Mouse (Mus musculus): ENCODE measurements around the gene Phc2. TPM values are rescaled to one million over a fixed set of nuclear protein-coding genes. Genes with fewer than 3 reads are reported as not detected.

The Phc2 gene
- total RNA-seq, 1 experiment = 29.8 TPM

GRCm38 (mm10) chr4:128737825-128738610 is 83.5 kb downstream of the Phc2 start:
- no peaks in the 10 kb centered on the region for H3K36me3 ChIP-seq (ENCODE audit: control insufficient read depth, insufficient read depth, low read length, poor library complexity, severe bottlenecking)
- H3K4me1 ChIP-seq (ENCODE audit: control insufficient read depth in 2 of 2, insufficient read depth in 2 of 2, low read length in 2 of 2, poor library complexity in 1 of 2) = peaks cover 5 to 24% of the 10 kb centered on the region in 2 experiments
- TF ChIP-seq MAFK (IDR thresholded peaks at IDR 0.05; ENCODE audit: insufficient read depth, low read depth, low read length) (no peak), ZNF384 (IDR thresholded peaks at IDR 0.05; ENCODE audit: low read depth, low read length) (no peak), CHD2 (IDR thresholded peaks at IDR 0.05; ENCODE audit: low read depth, low read length) (no peak), HCFC1 (IDR thresholded peaks at IDR 0.05; ENCODE audit: borderline replicate concordance, insufficient read depth, low read length) (no peak), ZC3H11A (IDR thresholded peaks at IDR 0.05; ENCODE audit: borderline replicate concordance, low read depth, low read length) (no peak)
- no peak overlapping the region; the same call in 1 of the 2 replicates for H3K9ac ChIP-seq (ENCODE audit: insufficient read depth, low read depth, low read length, poor library complexity, severe bottlenecking)
- in situ Hi-C loops (cut with MboI; ENCODE audit: low sequenced_read_pairs in 2 of 2, unreplicated experiment in 2 of 2) = no loop called here
- H3K4me3 ChIP-seq (ENCODE audit: insufficient read depth in 1 of 2, low read depth in 1 of 2, low read length in 2 of 2, poor library complexity in 1 of 2, severe bottlenecking in 1 of 2) = 0 out of 4 replicates have a peak overlapping the region, but pooled peaks of 1 of the 2 experiments have one; percentile 10
- H3K27ac ChIP-seq (ENCODE audit: insufficient read depth, low read depth, low read length, poor library complexity, severe bottlenecking) = peak overlapping the region; percentile 75
- no peak for DNase-seq (ENCODE audit: low read depth, low spot score)
- no peaks in the 10 kb centered on the region for H3K9me3 ChIP-seq (ENCODE audit: control insufficient read depth, insufficient read depth, low read depth, low read length)

- Histone ChIP-seq H3K4me1 (ENCODE audit: control insufficient read depth in 2 of 2, insufficient read depth in 2 of 2, low read length in 2 of 2, poor library complexity in 1 of 2) (peaks cover 5 to 13% of the 10 kb centered on the region in 2 experiments), H3K36me3 (ENCODE audit: control insufficient read depth, insufficient read depth, low read length, poor library complexity, severe bottlenecking) (peaks cover 16% of the 10 kb centered on the region; the same call in 1 of the 2 replicates)
- TF ChIP-seq HCFC1 (IDR thresholded peaks at IDR 0.05; ENCODE audit: borderline replicate concordance, insufficient read depth, low read length) (no peak), ZNF384 (IDR thresholded peaks at IDR 0.05; ENCODE audit: low read depth, low read length) (no peak), ZC3H11A (IDR thresholded peaks at IDR 0.05; ENCODE audit: borderline replicate concordance, low read depth, low read length) (no peak), MAFK (IDR thresholded peaks at IDR 0.05; ENCODE audit: insufficient read depth, low read depth, low read length) (no peak), CHD2 (IDR thresholded peaks at IDR 0.05; ENCODE audit: low read depth, low read length) (no peak)
These were observed 86.4 kb downstream of the Phc2 start for GRCm38 (mm10) chr4:128740878-128741277.

DNA sequence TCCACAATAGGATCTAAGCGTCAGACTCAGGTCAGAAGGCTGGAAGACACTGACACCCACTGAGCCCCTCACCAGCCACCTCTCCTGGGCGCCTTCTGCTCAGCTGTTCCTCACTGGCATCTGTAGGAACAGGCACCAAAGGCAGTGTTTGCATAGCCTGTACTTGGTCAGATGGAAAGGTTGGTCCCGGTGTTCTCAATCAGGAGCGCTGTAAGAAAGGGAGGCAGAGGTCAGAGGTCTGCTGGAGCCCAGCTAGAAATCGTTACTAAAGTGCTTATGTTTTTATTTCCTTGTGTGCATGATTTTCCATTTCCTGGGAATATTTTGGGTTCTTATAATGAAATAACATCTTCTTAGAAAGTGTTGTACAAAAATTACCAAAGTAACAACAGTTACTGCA is 87.4 kb downstream of the Phc2 start:
- in situ Hi-C loops (cut with MboI; ENCODE audit: low sequenced_read_pairs in 2 of 2, unreplicated experiment in 2 of 2) = no loop called here
- no peak overlapping the region for H3K4me3 ChIP-seq (ENCODE audit: insufficient read depth in 1 of 2, low read depth in 1 of 2, low read length in 2 of 2, poor library complexity in 1 of 2, severe bottlenecking in 1 of 2)
- H3K27ac ChIP-seq (ENCODE audit: insufficient read depth, low read depth, low read length, poor library complexity, severe bottlenecking) = no peak overlapping the region
- H3K9ac ChIP-seq (ENCODE audit: insufficient read depth, low read depth, low read length, poor library complexity, severe bottlenecking) = no peak overlapping the region
- peaks cover 21% of the 10 kb centered on the region for H3K36me3 ChIP-seq (ENCODE audit: control insufficient read depth, insufficient read depth, low read length, poor library complexity, severe bottlenecking)
- peaks cover 4 to 8% of the 10 kb centered on the region in 2 experiments; a peak in 3 of 4 replicates for H3K4me1 ChIP-seq (ENCODE audit: control insufficient read depth in 2 of 2, insufficient read depth in 2 of 2, low read length in 2 of 2, poor library complexity in 1 of 2)
- no peak for TF ChIP-seq ZC3H11A (IDR thresholded peaks at IDR 0.05; ENCODE audit: borderline replicate concordance, low read depth, low read length)
- TF ChIP-seq MAFK (IDR thresholded peaks at IDR 0.05; ENCODE audit: insufficient read depth, low read depth, low read length) = no peak
- no peak for TF ChIP-seq CHD2 (IDR thresholded peaks at IDR 0.05; ENCODE audit: low read depth, low read length)
- TF ChIP-seq HCFC1 (IDR thresholded peaks at IDR 0.05; ENCODE audit: borderline replicate concordance, insufficient read depth, low read length) = no peak
- TF ChIP-seq ZNF384 (IDR thresholded peaks at IDR 0.05; ENCODE audit: low read depth, low read length) = no peak
- H3K9me3 ChIP-seq (ENCODE audit: control insufficient read depth, insufficient read depth, low read depth, low read length) = no peaks in the 10 kb centered on the region
- no peak for DNase-seq (ENCODE audit: low read depth, low spot score)

More at GRCm38 (mm10) chr4:128740878-128741277, 86.4 kb downstream of the Phc2 start:
- no peak for DNase-seq (ENCODE audit: low read depth, low spot score)
- no peak overlapping the region for H3K4me3 ChIP-seq (ENCODE audit: insufficient read depth in 1 of 2, low read depth in 1 of 2, low read length in 2 of 2, poor library complexity in 1 of 2, severe bottlenecking in 1 of 2)
- in situ Hi-C loops (cut with MboI; ENCODE audit: low sequenced_read_pairs in 2 of 2, unreplicated experiment in 2 of 2) = no loop called here
- no peak overlapping the region for H3K9ac ChIP-seq (ENCODE audit: insufficient read depth, low read depth, low read length, poor library complexity, severe bottlenecking)
- H3K27ac ChIP-seq (ENCODE audit: insufficient read depth, low read depth, low read length, poor library complexity, severe bottlenecking) = no peak overlapping the region
- no peaks in the 10 kb centered on the region for H3K9me3 ChIP-seq (ENCODE audit: control insufficient read depth, insufficient read depth, low read depth, low read length)

- H3K4me3 ChIP-seq (ENCODE audit: insufficient read depth in 1 of 2, low read depth in 1 of 2, low read length in 2 of 2, poor library complexity in 1 of 2, severe bottlenecking in 1 of 2) = no peak overlapping the region
- TF ChIP-seq ZNF384 (IDR thresholded peaks at IDR 0.05; ENCODE audit: low read depth, low read length) = no peak
- TF ChIP-seq ZC3H11A (IDR thresholded peaks at IDR 0.05; ENCODE audit: borderline replicate concordance, low read depth, low read length) = no peak
- TF ChIP-seq MAFK (IDR thresholded peaks at IDR 0.05; ENCODE audit: insufficient read depth, low read depth, low read length) = no peak
- TF ChIP-seq CHD2 (IDR thresholded peaks at IDR 0.05; ENCODE audit: low read depth, low read length) = no peak
- no peak for TF ChIP-seq HCFC1 (IDR thresholded peaks at IDR 0.05; ENCODE audit: borderline replicate concordance, insufficient read depth, low read length)
- in situ Hi-C loops (cut with MboI; ENCODE audit: low sequenced_read_pairs in 2 of 2, unreplicated experiment in 2 of 2) = no loop called here
- no peak overlapping the region for H3K9ac ChIP-seq (ENCODE audit: insufficient read depth, low read depth, low read length, poor library complexity, severe bottlenecking)
- peaks cover 26% of the 10 kb centered on the region for H3K36me3 ChIP-seq (ENCODE audit: control insufficient read depth, insufficient read depth, low read length, poor library complexity, severe bottlenecking)
- no peak for DNase-seq (ENCODE audit: low read depth, low spot score)
- no peak overlapping the region for H3K27ac ChIP-seq (ENCODE audit: insufficient read depth, low read depth, low read length, poor library complexity, severe bottlenecking)
- H3K4me1 ChIP-seq (ENCODE audit: control insufficient read depth in 2 of 2, insufficient read depth in 2 of 2, low read length in 2 of 2, poor library complexity in 1 of 2) = peaks cover 2 to 7% of the 10 kb centered on the region in 2 experiments; a peak in 3 of 4 replicates
- H3K9me3 ChIP-seq (ENCODE audit: control insufficient read depth, insufficient read depth, low read depth, low read length) = no peaks in the 10 kb centered on the region
These were observed 88.0 kb downstream of the Phc2 start for GRCm38 (mm10) chr4:128742379-128742970.

Measured in ES-E14 (cell line).